Mouse (Mus musculus) ES-Bruce4 (cell line): ENCODE data around the gene Aqp2.

Experiments
- CTCF ChIP-seq: IDR thresholded peaks from one replicate; pipeline ENCODE4 v1.8.1; 2011; ENCODE audit warnings: low read depth, low read length
- EP300 ChIP-seq: IDR thresholded peaks from 2 replicates; pipeline ENCODE4 v1.6.1; 2011; ENCODE audit warnings: low read depth, low read length; ENCODE audit not compliant: insufficient read depth
- POLR2A ChIP-seq: IDR thresholded peaks from one replicate; pipeline ENCODE4 v1.8.1; 2011; ENCODE audit warnings: low read length; ENCODE audit not compliant: insufficient read depth

- TF ChIP-seq EP300 (no peak), CTCF (no peak), POLR2A (no peak)
These were observed 14.0 kb downstream of the Aqp2 start for GRCm38 (mm10) chr15:99592877-99593276.
